Mouse (Mus musculus) cerebellum, adult 2 months (tissue): ENCODE measurements at regions not wholly inside any gene's neighbourhood (a gene's known extent, or its start where the extent isn't known, plus 50 kb on each side); places are given as distances from the start of the nearest gene placed in this dataset.

ENCODE experiments used
- DNase-seq, 2 experiments: peaks; one replicate each; pipeline ENCODE4 v3.0.0; 2021
- H3K27ac ChIP-seq: fragments of 200-500 bp; 2 replicates; pipeline ENCODE4 v1.5.1; 2012; ENCODE audit warnings: low read length, control low read depth, inconsistent platforms; ENCODE audit not compliant: insufficient read depth
- H3K27me3 ChIP-seq: fragments of 200-500 bp; 2 replicates; pipeline ENCODE4 v1.6.1; 2012; ENCODE audit warnings: inconsistent platforms, mild to moderate bottlenecking, low read length, moderate library complexity; ENCODE audit not compliant: control insufficient read depth, insufficient read depth
- H3K4me1 ChIP-seq: fragments of 200-500 bp; 2 replicates; pipeline ENCODE4 v1.6.1; 2011; ENCODE audit warnings: low read length; ENCODE audit not compliant: control insufficient read depth, insufficient read depth
- H3K4me3 ChIP-seq: fragments of 200-500 bp; replicated peaks from 2 replicates; pipeline ENCODE3; 2011; ENCODE audit warnings: mild to moderate bottlenecking, low read depth, low read length, control low read depth; ENCODE audit not compliant: insufficient read depth
- CTCF ChIP-seq: fragments of 200-500 bp; IDR thresholded peaks from 2 replicates; pipeline ENCODE4 v1.5.1; 2011; ENCODE audit warnings: low read depth, mild to moderate bottlenecking, control low read depth, low read length, moderate library complexity, borderline replicate concordance; ENCODE audit not compliant: insufficient read depth
- POLR2A ChIP-seq: fragments of 200-500 bp; IDR thresholded peaks from 2 replicates; pipeline ENCODE4 v1.6.1; 2011; ENCODE audit warnings: low read length, control low read depth, borderline replicate concordance; ENCODE audit not compliant: insufficient read depth
- WGBS: fragments of 180-500 bp; shearing (Covaris S2); methylation state at CpG from one replicate; pipeline ENCODE4 v1.1.7; 2018; 5-methylcytosine and 5-hydroxymethylcytosine counted together

GRCm38 (mm10) chr1:110813191-110813590 is 164.2 kb downstream of the Cdh19 start:
- H3K4me3 ChIP-seq = no peak overlapping the region
- H3K4me1 ChIP-seq = no peaks in the 10 kb centered on the region
- 34% methylated on average over 7 of the region's 7 CpGs for WGBS
- no peak overlapping the region for H3K27ac ChIP-seq
- peak; percentile 13 to 25 for DNase-seq
- H3K27me3 ChIP-seq = no peaks in the 10 kb centered on the region
- no peak for TF ChIP-seq CTCF
- TF ChIP-seq POLR2A = no peak

DNA sequence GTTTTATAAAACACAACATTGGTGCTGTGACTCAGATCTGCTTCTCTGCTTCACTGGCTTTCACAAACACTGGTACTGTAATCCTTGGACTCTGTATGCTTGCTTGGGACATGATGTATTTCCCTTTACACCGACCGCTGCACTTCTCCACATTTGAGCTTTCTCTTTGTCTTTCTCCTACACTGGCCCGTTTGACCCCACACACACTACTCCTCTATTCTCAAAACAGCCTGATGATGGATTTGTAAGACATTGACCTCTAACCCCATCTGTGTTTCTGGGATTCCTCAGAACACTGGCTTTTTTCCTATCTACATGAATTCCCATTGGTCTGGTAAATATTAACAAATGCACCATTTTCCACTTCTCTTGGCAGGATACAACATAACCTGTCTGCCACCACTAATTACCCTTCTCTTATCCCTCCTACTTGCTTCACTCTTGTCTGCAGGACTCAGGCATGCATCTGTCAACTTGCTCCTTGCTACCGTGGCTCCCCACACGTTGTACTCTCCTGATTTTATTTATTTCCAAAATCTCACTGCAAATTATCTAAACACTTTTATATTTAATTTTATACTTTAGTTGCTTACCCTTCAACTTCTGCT is 178.1 kb downstream of the Cdh19 start:
- H3K4me1 ChIP-seq = no peaks in the 10 kb centered on the region
- no peak for DNase-seq
- H3K4me3 ChIP-seq = no peak overlapping the region
- H3K27ac ChIP-seq = no peak overlapping the region
- TF ChIP-seq CTCF (no peak), POLR2A (no peak)
- WGBS = 70% methylated on average over 5 of the region's 5 CpGs
- no peaks in the 10 kb centered on the region for H3K27me3 ChIP-seq

DNA sequence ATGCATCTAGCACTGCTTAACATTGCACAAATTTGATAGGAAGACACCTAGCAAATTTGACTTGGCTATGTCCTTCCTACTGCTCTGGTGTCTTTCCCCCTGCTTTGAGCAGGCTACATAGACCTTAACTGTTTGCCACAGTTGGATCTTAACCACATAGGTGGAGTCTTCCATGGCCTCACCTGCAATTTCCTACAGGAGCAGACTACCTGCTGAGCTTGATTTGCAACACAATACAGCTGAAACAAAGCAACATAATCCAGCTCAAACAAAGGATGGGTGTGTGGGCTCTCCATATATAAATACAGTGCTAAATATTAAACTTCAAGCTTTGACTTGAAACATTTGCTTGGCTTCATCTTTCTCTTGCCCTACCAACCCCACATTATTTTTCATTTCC is 186.8 kb downstream of the Cdh19 start:
- no peak overlapping the region for H3K27ac ChIP-seq
- DNase-seq = no peak
- H3K4me1 ChIP-seq = no peaks in the 10 kb centered on the region
- no peak overlapping the region for H3K4me3 ChIP-seq
- H3K27me3 ChIP-seq = no peaks in the 10 kb centered on the region
- no peak for TF ChIP-seq CTCF
- TF ChIP-seq POLR2A = no peak

GRCm38 (mm10) chr1:110775391-110775790 is 202.0 kb downstream of the Cdh19 start:
- Histone ChIP-seq H3K4me3 (no peak overlapping the region), H3K27me3 (no peaks in the 10 kb centered on the region; the same call in 1 of the 2 replicates), H3K4me1 (no peaks in the 10 kb centered on the region), H3K27ac (no peak overlapping the region)
- no peak for TF ChIP-seq POLR2A
- TF ChIP-seq CTCF = no peak
- no peak for DNase-seq
- WGBS = 71% methylated on average over 1 of the region's 1 CpGs

DNA sequence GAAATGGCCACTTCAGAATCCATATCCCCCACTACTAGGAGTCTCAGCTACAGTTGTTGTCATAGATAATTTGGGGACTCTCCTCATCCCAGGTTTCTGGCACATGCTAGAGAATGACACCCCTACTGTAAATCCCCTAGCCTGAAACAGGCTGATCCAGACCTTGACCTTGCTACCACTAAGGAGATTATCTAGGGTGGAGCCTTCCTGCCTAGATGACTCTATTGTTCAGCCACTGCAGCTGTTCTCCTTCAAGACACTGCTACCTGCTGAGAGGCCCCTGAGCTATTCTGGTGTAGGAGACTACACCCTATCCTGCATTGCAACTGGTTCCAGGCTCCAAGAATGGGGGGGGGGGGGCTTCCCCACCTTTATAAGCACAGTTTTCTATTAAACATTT is 202.5 kb downstream of the Cdh19 start:
- no peaks in the 10 kb centered on the region; the same call in 1 of the 2 replicates for H3K27me3 ChIP-seq
- TF ChIP-seq POLR2A (no peak), CTCF (no peak)
- no peak overlapping the region for H3K4me3 ChIP-seq
- H3K27ac ChIP-seq = no peak overlapping the region
- H3K4me1 ChIP-seq = no peaks in the 10 kb centered on the region
- DNase-seq = no peak

DNA sequence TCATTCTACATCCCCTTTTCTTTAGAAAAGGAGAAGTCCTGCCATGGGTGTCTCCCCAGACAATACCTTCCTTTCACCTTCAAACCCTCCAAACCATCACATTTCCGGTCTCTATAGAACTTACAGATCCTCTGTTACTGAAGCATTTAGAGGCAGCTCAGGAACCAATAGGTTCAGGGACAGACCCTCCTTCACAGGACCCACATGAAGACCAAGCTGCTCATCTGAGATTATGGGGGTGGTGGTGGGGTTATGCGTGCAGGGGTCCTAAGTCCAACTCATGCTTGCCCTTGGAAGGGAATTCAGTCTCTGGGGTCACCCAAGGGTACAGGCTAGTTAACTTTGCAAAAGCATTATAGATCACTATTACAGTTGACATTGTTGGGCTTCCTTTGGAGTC is 203.3 kb downstream of the Cdh19 start:
- Histone ChIP-seq H3K27ac (no peak overlapping the region), H3K27me3 (no peaks in the 10 kb centered on the region; the same call in 1 of the 2 replicates), H3K4me3 (no peak overlapping the region), H3K4me1 (no peaks in the 10 kb centered on the region)
- WGBS = 88% methylated on average over 2 of the region's 2 CpGs
- no peak for DNase-seq
- TF ChIP-seq CTCF = no peak
- no peak for TF ChIP-seq POLR2A

DNA sequence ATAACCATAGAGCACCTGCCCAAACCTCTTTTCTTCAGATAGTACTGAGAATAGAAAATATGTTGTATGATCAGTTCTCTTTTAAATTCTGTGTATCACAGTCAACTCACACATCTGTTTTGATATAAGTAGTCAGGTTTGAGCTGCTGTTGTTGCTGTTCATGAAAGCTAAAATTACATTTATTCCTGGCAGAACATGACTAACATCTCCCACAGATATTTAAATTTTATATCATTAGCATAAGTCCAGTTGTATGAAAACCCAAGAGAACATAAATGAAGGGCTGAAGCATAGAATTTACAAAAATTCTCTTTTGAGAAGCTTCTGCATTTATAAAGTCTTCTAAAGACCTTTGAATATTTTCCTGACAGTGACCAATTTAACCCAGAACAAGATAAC is 252.5 kb downstream of the Cdh19 start:
- Histone ChIP-seq H3K4me3 (no peak overlapping the region), H3K27ac (no peak overlapping the region), H3K27me3 (no peaks in the 10 kb centered on the region), H3K4me1 (no peaks in the 10 kb centered on the region)
- TF ChIP-seq CTCF = no peak
- TF ChIP-seq POLR2A = no peak
- DNase-seq = no peak
